Mouse (Mus musculus): Measurements from ENCODE around the gene Slc12a1. TPM values are rescaled to one million over a fixed set of nuclear protein-coding genes. Genes with fewer than 3 reads are reported as not detected.

Gene Slc12a1
- total and polyA plus RNA-seq, 3 experiments: 0.04 to 0.05 TPM; not detected in 1

GRCm38 (mm10) chr2:125119381-125120110 is 32.8 kb upstream of the Slc12a1 start:
- no peaks in the 10 kb centered on the region for H3K36me3 ChIP-seq (replicated peaks in 1 of 2; ENCODE audit: control insufficient read depth in 1 of 2, insufficient read depth in 1 of 2, low read length in 1 of 2)
- no peak for TF ChIP-seq HCFC1 (IDR thresholded peaks at IDR 0.05; ENCODE audit: low read depth, low read length)
- TF ChIP-seq NELFE (IDR thresholded peaks at IDR 0.05; ENCODE audit: low read depth, low read length): no peak
- TF ChIP-seq ZKSCAN1 (IDR thresholded peaks at IDR 0.05; ENCODE audit: borderline replicate concordance, low read depth, low read length): no peak
- TF ChIP-seq IRF4 (IDR thresholded peaks at IDR 0.05; ENCODE audit: low read depth, low read length): no peak
- TF ChIP-seq MAFK (IDR thresholded peaks at IDR 0.05; ENCODE audit: insufficient replicate concordance, low read length): no peak
- TF ChIP-seq E2F4 (IDR thresholded peaks at IDR 0.05; ENCODE audit: insufficient replicate concordance, low read depth, low read length): no peak
- TF ChIP-seq TCF12 (IDR thresholded peaks at IDR 0.05; ENCODE audit: low read depth, low read length): no peak
- no peak for TF ChIP-seq NRF1 (IDR thresholded peaks at IDR 0.05; ENCODE audit: low read depth, low read length)
- no peak for TF ChIP-seq TBP (conservative IDR thresholded peaks at IDR 0.05; ENCODE audit: low read depth, low read length)
- no peak for TF ChIP-seq MEF2A (IDR thresholded peaks at IDR 0.05; ENCODE audit: borderline replicate concordance, low read depth, low read length)
- no peak for TF ChIP-seq CTCF (conservative IDR thresholded peaks at IDR 0.05 in 1 of 2, IDR thresholded peaks at IDR 0.05 in 1 of 2; ENCODE audit: low read depth in 2 of 2, low read length in 2 of 2)
- TF ChIP-seq CHD1 (IDR thresholded peaks at IDR 0.05; ENCODE audit: low read depth, low read length): no peak
- no peak for TF ChIP-seq CHD2 (IDR thresholded peaks at IDR 0.05; ENCODE audit: low read length)
- TF ChIP-seq KAT2A (IDR thresholded peaks at IDR 0.05; ENCODE audit: insufficient replicate concordance, low read length): no peak
- TF ChIP-seq MAZ (IDR thresholded peaks at IDR 0.05; ENCODE audit: low read depth, low read length): no peak
- no peak for TF ChIP-seq ZNF384 (IDR thresholded peaks at IDR 0.05; ENCODE audit: low read depth, low read length)
- no peak for TF ChIP-seq PAX5 (IDR thresholded peaks at IDR 0.05; ENCODE audit: low read length)
- no peak for TF ChIP-seq RAD21 (IDR thresholded peaks at IDR 0.05; ENCODE audit: low read depth, low read length)
- TF ChIP-seq ETS1 (conservative IDR thresholded peaks at IDR 0.05; ENCODE audit: low read depth, low read length): no peak
- no peaks in the 10 kb centered on the region for H3K79me2 ChIP-seq (replicated peaks; ENCODE audit: control insufficient read depth, extremely low read depth, insufficient read depth, poor library complexity, severe bottlenecking)
- no peaks in the 10 kb centered on the region for H3K27me3 ChIP-seq (replicated peaks)
- H3K9ac ChIP-seq (ENCODE audit: insufficient read depth, low read depth): no peak overlapping the region
- H3K4me2 ChIP-seq (ENCODE audit: insufficient read depth, low read depth, poor library complexity, severe bottlenecking): no peak overlapping the region
- no peak overlapping the region for H3K27ac ChIP-seq (ENCODE audit: insufficient read depth, low read depth)
- H3K4me1 ChIP-seq (ENCODE audit: control insufficient read depth in 1 of 2, insufficient read depth in 2 of 2): no peaks in the 10 kb centered on the region
- peaks cover 7% of the 10 kb centered on the region for H3K9me3 ChIP-seq (replicated peaks; ENCODE audit: low read length)
- no peak overlapping the region for H3K4me3 ChIP-seq (replicated peaks in 1 of 3; ENCODE audit: low read depth in 2 of 3, low read length in 2 of 3, poor library complexity in 1 of 3)
- in situ Hi-C loops (cut with MboI; ENCODE audit: low pct_ligation_motif_present, low pct_unique_long_range_greater_than_20kb, low sequenced_read_pairs) (no loop called here), dilution Hi-C loops (cut with MboI; ENCODE audit: extremely low pct_ligation_motif_present, extremely low pct_unique_long_range_greater_than_20kb, low sequenced_read_pairs) (no loop called here)
- no peak for DNase-seq (ENCODE audit: extremely low read depth)

- dilution Hi-C loops (cut with MboI; ENCODE audit: extremely low pct_ligation_motif_present, extremely low pct_unique_long_range_greater_than_20kb, low sequenced_read_pairs) (no loop called here), in situ Hi-C loops (cut with MboI; ENCODE audit: low pct_ligation_motif_present, low pct_unique_long_range_greater_than_20kb, low sequenced_read_pairs) (no loop called here)
- no peak for DNase-seq (ENCODE audit: extremely low read depth)
- H3K79me2 ChIP-seq (replicated peaks; ENCODE audit: control insufficient read depth, extremely low read depth, insufficient read depth, poor library complexity, severe bottlenecking): no peaks in the 10 kb centered on the region
- H3K4me1 ChIP-seq (ENCODE audit: control insufficient read depth in 1 of 2, insufficient read depth in 2 of 2): no peaks in the 10 kb centered on the region
- H3K27me3 ChIP-seq (replicated peaks): no peaks in the 10 kb centered on the region
- H3K4me2 ChIP-seq (ENCODE audit: insufficient read depth, low read depth, poor library complexity, severe bottlenecking): no peak overlapping the region
- H3K36me3 ChIP-seq (replicated peaks in 1 of 2; ENCODE audit: control insufficient read depth in 1 of 2, insufficient read depth in 1 of 2, low read length in 1 of 2): no peaks in the 10 kb centered on the region
- H3K9me3 ChIP-seq (replicated peaks; ENCODE audit: low read length): peaks cover 13% of the 10 kb centered on the region
- TF ChIP-seq GABPA (IDR thresholded peaks at IDR 0.05; ENCODE audit: insufficient replicate concordance, low read depth, low read length) (no peak), ZC3H11A (IDR thresholded peaks at IDR 0.05; ENCODE audit: low read depth, low read length) (no peak), ZNF384 (IDR thresholded peaks at IDR 0.05; ENCODE audit: low read depth, low read length) (no peak), EP300 (IDR thresholded peaks at IDR 0.05; ENCODE audit: low read length) (no peak), USF2 (conservative IDR thresholded peaks at IDR 0.05; ENCODE audit: low read depth, low read length) (no peak), TBP (conservative IDR thresholded peaks at IDR 0.05; ENCODE audit: low read depth, low read length) (no peak), CTCF (conservative IDR thresholded peaks at IDR 0.05 in 1 of 2, IDR thresholded peaks at IDR 0.05 in 1 of 2; ENCODE audit: low read depth in 2 of 2, low read length in 2 of 2) (no peak), BHLHE40 (IDR thresholded peaks at IDR 0.05; ENCODE audit: low read depth, low read length) (no peak), IRF4 (IDR thresholded peaks at IDR 0.05; ENCODE audit: low read depth, low read length) (no peak), MYC (IDR thresholded peaks at IDR 0.05; ENCODE audit: low read depth, low read length) (no peak), POLR2A (IDR thresholded peaks at IDR 0.05; ENCODE audit: low read depth, low read length) (no peak), CHD1 (IDR thresholded peaks at IDR 0.05; ENCODE audit: low read depth, low read length) (no peak), ZKSCAN1 (IDR thresholded peaks at IDR 0.05; ENCODE audit: borderline replicate concordance, low read depth, low read length) (no peak), TCF12 (IDR thresholded peaks at IDR 0.05; ENCODE audit: low read depth, low read length) (no peak), USF1 (IDR thresholded peaks at IDR 0.05; ENCODE audit: low read depth, low read length) (no peak), SMC3 (IDR thresholded peaks at IDR 0.05; ENCODE audit: low read depth, low read length) (no peak), MAX (IDR thresholded peaks at IDR 0.05; ENCODE audit: low read length) (no peak), RAD21 (IDR thresholded peaks at IDR 0.05; ENCODE audit: low read depth, low read length) (no peak), JUND (conservative IDR thresholded peaks at IDR 0.05; ENCODE audit: low read depth, low read length) (no peak), RCOR1 (conservative IDR thresholded peaks at IDR 0.05; ENCODE audit: low read depth, low read length) (no peak)
- H3K9ac ChIP-seq (ENCODE audit: insufficient read depth, low read depth): no peak overlapping the region
- H3K27ac ChIP-seq (ENCODE audit: insufficient read depth, low read depth): no peak overlapping the region
- H3K4me3 ChIP-seq (replicated peaks in 1 of 3; ENCODE audit: low read depth in 2 of 3, low read length in 2 of 3, poor library complexity in 1 of 3): no peak overlapping the region
These were observed 30.0 kb upstream of the Slc12a1 start for GRCm38 (mm10) chr2:125122288-125122623.

All from CH12.LX (cell line).